Mouse (Mus musculus) urinary bladder, postnatal 36 days (tissue): ENCODE measurements around the gene Adap1.

ENCODE experiments used
- DNase-seq, 2 experiments: peaks; one replicate each; pipeline ENCODE4 v3.0.0; 2022; ENCODE audit warnings: low spot score in 2 of 2, mixed read lengths in 1 of 2

Gene Adap1

GRCm38 (mm10) chr5:139325395-139325966, at the start of gene Adap1:
TSS of gene Adap1 (minus strand) at chr5:139325622.
- DNase-seq: peak; percentile 44 to 54

GRCm38 (mm10) chr5:139374841-139375240, 49.4 kb upstream of the Adap1 start:
- no peak for DNase-seq

- no peak for DNase-seq
These were observed 48.5 kb upstream of the Adap1 start for GRCm38 (mm10) chr5:139373889-139374444.

GRCm38 (mm10) chr5:139373126-139373525, 47.7 kb upstream of the Adap1 start:
- DNase-seq: no peak

- peak; percentile 82 to 92 for DNase-seq
These were observed 46.4 kb upstream of the Adap1 start for GRCm38 (mm10) chr5:139371631-139372401.

GRCm38 (mm10) chr5:139371118-139371517, 45.7 kb upstream of the Adap1 start:
- no peak for DNase-seq

GRCm38 (mm10) chr5:139370336-139370735, 44.9 kb upstream of the Adap1 start:
- no peak for DNase-seq

GRCm38 (mm10) chr5:139368638-139369320, 43.4 kb upstream of the Adap1 start:
- DNase-seq: no peak

- DNase-seq: no peak
These were observed 42.5 kb upstream of the Adap1 start for GRCm38 (mm10) chr5:139367884-139368458.

- DNase-seq: no peak
These were observed 41.1 kb upstream of the Adap1 start for GRCm38 (mm10) chr5:139366484-139366883.

GRCm38 (mm10) chr5:139365827-139366226, 40.4 kb upstream of the Adap1 start:
- no peak for DNase-seq

- peak in 1 of 2 experiments; percentile 18 for DNase-seq
These were observed 39.6 kb upstream of the Adap1 start for GRCm38 (mm10) chr5:139364911-139365571.

- DNase-seq: peak; percentile 87 to 91
These were observed 39.0 kb upstream of the Adap1 start for GRCm38 (mm10) chr5:139364260-139364910.

GRCm38 (mm10) chr5:139363858-139364257, 38.4 kb upstream of the Adap1 start:
- peak in 1 of 2 experiments; percentile 28 for DNase-seq

GRCm38 (mm10) chr5:139359244-139359643, 33.8 kb upstream of the Adap1 start:
- DNase-seq: no peak

- peak in 1 of 2 experiments; percentile 36 for DNase-seq
These were observed 33.2 kb upstream of the Adap1 start for GRCm38 (mm10) chr5:139358653-139359052.

GRCm38 (mm10) chr5:139355235-139355772, 29.9 kb upstream of the Adap1 start:
- DNase-seq: peak; percentile 79 to 83

- no peak for DNase-seq
These were observed 28.5 kb upstream of the Adap1 start for GRCm38 (mm10) chr5:139353946-139354345.

- DNase-seq: no peak
These were observed 28.1 kb upstream of the Adap1 start for GRCm38 (mm10) chr5:139353496-139353895.

GRCm38 (mm10) chr5:139352317-139352716, 26.9 kb upstream of the Adap1 start, which contains the start of gene Cyp2w1:
TSS of gene Cyp2w1 (plus strand) at chr5:139352617.
- DNase-seq: no peak
